Mouse (Mus musculus) ES-E14 (cell line): ENCODE results near the gene Unc13b.

Experiments
- CHD2 ChIP-seq: IDR thresholded peaks from 2 replicates; pipeline ENCODE4 v1.6.1; 2014; ENCODE audit warnings: mild to moderate bottlenecking, low read depth, low read length, inconsistent platforms
- HCFC1 ChIP-seq: IDR thresholded peaks from 2 replicates; pipeline ENCODE4 v1.6.1; 2012; ENCODE audit warnings: low read length, inconsistent platforms, borderline replicate concordance; ENCODE audit not compliant: insufficient read depth
- ZNF384 ChIP-seq: IDR thresholded peaks from 2 replicates; pipeline ENCODE4 v1.6.1; 2012; ENCODE audit warnings: low read depth, low read length, inconsistent platforms

- TF ChIP-seq HCFC1, result no peak
- no peak for TF ChIP-seq CHD2
- no peak for TF ChIP-seq ZNF384
Observed at GRCm38 (mm10) chr4:43259435-43259834, 200.7 kb downstream of the Unc13b start.
